Mouse (Mus musculus) kidney, adult 9 months (tissue): ENCODE measurements around the gene Hist2h2ac.
A peak's percentile ranks its signal among the peaks of the same experiment; 100 is the strongest.
"Not testable (repeated sequence)": the region's sequence is repeated elsewhere in the genome, so short reads cannot be mapped to it uniquely, and the experiment has no call there.

Source experiments
- DNase-seq: peaks from one replicate; pipeline ENCODE4 v3.0.0; 2022

Hist2h2ac gene

GRCm38 (mm10) chr3:96226695-96227648, 6.3 kb upstream of the Hist2h2ac start:
- DNase-seq: no peak

DNA sequence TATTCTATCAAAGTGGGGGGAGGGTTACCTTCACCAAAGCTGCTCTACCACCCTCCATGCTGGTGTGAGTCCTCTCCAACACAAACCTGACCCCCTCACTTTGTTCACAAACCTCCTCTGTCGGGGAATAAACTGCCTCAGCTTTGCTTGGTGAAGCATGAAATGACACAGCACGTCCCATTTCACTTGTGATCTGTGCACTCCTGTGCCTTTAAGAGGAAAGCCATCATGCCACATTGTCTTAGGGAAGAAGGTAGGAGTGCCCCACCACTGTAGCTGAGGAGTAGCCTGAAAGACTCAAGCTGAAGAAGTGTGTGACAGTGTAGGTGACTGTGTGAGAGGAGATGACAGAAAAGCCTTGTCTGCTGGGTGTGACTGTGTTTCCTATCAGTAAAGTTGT, 4.7 kb upstream of the Hist2h2ac start:
- no peak for DNase-seq

GRCm38 (mm10) chr3:96222774-96223173, 2.1 kb upstream of the Hist2h2ac start:
- DNase-seq: no peak

DNA sequence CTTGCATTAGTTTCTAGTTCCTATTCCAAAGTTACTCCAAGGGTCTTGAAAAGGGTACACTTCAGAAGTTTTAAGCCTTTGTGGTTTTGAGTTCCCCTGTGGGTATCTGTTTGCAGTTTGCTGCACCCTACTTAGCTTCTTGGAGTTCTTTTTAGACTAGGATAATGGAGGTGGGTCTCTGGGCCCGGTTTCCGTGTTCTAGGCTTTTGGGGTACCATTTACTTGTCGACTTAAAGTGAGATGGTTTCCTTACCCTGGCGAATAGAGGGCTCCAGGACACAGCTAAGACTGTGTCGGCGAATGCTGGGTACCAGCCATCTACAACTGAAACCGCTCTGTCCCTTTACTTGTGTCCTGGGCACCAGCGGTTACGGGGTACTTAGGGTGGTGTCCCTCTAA, 959 bp upstream of the Hist2h2ac start:
- peak; percentile 33 for DNase-seq

DNA sequence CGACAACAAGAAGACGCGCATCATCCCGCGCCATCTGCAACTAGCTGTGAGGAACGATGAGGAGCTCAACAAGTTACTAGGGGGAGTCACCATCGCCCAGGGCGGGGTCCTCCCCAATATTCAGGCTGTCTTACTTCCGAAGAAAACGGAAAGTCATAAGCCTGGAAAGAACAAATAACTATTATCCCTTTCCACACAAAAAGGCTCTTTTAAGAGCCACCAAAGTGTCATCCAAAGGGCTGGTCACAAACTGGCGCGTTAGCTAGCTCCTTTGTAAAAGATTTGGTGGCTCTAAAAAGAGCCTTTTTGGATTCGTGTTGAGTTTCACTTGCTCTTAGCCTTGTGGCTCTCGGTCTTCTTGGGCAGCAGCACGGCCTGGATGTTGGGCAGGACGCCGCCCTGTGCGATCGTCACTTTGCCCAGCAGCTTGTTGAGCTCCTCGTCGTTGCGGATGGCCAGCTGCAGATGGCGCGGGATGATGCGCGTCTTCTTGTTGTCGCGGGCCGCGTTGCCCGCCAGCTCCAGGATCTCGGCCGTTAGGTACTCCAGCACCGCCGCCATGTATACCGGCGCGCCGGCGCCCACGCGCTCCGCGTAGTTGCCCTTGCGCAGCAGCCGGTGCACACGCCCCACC, 432 bp downstream of the Hist2h2ac start:
- DNase-seq: not testable (repeated sequence)

DNA sequence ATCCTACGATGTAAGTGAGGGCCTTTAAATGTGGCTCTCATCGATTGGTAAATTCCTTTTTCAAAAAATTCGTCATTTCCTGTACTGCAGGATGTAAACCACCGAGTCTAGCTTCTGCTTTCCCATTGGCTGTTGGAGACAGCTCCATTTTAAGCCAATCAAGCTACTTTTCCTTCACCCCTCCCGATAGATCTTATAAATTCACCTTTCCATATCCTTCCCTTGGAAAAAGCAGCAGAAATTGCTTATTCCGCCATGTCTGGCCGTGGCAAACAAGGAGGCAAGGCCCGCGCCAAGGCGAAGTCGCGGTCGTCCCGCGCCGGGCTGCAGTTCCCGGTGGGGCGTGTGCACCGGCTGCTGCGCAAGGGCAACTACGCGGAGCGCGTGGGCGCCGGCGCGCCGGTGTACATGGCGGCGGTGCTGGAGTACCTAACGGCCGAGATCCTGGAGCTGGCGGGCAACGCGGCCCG, 984 bp downstream of the Hist2h2ac start, which contains the start of the genes Bola1 and Hist2h2ab:
TSS of gene Bola1 (minus strand) at position 49 of the 470 bp plus-strand sequence.
TSS of gene Hist2h2ab (plus strand) at position 205 of the 470 bp plus-strand sequence.
- peak; percentile 92 for DNase-seq

DNA sequence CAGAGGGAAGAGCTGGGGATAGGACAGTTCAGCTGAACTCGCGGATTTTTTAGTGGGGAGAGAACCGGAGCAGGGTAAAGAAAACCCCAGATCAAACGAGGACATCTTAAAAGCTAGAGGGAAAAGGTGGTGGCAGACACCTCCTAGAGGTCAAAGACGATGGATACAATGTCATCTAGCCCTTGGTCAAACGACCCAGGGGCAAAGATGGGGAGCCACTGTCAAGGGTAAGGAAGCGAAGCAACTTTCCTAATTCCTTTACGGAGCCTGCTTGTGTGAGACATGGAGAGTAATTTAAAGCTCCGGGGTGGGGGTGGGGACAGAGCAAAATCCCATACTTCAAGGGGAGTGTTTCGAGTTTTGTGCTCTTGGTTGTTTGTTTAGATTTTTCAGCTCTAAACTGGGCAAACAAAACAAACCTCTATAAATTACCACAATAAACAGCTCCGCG, 1.5 kb downstream of the Hist2h2ac start:
- peak; percentile 53 for DNase-seq

- no peak for DNase-seq
Measured at GRCm38 (mm10) chr3:96209242-96209641, 11.4 kb downstream of the Hist2h2ac start.

DNA sequence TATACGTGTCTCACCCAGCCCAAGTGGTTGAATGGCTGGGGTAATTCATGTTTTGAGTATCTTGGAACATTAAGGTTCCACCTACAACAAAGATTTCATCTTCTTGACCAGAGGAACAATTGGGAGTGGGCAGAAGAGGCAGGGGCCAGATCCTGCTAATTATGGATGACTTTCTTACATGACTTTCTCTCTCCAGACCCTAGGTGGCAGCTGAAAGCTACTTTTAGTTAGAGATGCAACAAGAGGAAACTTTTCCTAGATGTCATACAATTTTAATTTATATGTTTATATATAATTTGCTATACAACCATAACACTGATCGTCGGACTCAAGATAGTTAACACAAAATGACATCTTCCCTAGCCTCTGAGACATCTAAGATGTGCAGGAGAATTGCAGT, 12.9 kb downstream of the Hist2h2ac start:
- no peak for DNase-seq

DNA sequence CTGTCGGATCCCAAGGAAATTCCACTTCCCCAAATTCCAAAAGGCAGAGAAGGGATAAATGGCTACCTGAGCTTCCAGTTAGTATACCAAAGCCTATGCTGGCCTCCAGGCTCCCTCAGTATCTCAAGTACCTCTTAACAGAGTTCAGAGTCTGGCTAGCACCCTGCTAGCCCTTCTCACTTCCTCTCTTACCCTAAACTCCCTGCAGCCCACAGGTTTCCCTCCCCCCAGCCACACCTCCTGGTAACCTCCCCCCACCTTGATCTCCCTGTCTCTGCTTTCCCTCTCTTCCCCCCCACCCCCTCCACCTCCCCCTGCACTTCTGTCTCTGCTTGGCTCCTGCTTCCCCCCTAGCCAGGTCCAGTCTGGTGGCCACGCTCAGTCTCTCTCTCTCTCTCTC, 20.9 kb downstream of the Hist2h2ac start:
- DNase-seq: no peak

DNA sequence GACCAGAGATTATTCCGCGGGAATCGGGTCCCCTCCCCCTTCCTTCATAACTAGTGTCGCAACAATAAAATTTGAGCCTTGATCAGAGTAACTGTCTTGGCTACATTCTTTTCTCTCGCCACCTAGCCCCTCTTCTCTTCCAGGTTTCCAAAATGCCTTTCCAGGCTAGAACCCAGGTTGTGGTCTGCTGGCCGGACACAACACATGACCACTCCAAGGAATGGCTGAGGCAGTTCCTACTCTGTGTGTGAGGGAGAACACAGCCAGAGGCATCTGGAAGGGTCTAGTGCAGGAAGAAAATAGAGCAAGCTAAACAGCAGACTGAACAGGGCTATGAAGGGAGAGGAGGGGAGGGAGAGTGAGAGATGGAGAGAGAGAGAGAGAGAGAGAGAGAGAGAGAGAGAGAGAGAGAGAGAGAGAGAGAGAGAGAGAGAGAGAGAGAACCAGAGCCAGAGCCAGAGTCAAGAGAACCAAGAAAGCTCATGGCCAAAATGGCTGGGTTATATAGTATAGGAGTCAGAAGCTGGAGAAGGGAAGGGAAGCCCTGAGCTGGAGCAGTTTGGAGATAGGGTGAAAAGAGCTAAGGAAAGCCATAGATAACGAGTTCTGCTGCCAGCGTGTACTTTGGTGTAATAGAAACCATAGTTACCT, 22.0 kb downstream of the Hist2h2ac start:
- not testable (repeated sequence) for DNase-seq

DNA sequence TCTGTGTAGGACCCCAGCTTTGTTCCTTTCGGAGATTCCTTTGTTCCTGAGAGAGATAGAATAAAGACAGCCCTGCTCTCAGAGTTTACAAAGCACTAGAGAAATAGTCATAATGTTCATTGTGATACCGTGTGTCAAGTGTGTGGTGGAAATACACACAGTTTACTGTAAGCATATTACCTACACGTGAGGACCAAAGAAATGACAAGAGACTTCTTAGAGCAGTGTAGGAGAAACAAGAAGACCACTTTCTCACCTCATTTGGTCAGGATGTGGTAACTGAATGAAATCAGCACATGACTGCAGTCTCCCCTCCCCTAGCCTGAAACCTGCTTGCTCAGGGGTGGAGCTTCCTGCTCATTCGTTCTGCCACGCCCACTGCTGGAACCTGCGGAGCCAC, 22.5 kb downstream of the Hist2h2ac start:
- DNase-seq: peak; percentile 59

DNA sequence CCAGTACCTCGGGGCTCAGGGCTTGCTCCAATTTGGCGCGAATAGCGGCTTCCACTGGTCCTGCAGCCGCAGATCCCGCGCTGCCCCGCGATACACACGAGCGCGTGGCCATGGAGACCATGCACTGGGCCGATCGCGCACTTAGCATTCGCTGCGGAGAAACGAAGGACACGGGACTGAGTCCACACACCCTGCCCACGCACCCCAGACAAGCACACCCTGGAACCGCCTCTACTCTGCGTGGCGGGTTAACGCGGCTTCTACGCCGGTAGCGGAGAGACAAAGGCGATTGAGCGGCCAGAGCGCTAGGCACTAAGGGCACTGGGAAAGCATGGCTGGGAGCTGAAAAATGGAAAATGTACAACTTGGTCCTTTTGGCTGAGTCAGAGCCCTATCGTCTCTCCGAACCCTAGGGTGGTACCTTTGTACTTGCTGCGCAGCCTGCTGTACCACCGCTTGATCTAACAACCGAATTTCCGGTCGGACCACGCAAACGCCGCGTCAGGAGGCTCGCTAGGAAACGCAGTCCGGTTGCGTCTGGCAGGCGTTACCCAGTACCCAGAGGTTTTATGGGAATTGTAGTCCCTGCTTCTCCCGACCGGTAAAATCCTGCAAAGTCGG, 23.4 kb downstream of the Hist2h2ac start:
- peak; percentile 93 for DNase-seq

DNA sequence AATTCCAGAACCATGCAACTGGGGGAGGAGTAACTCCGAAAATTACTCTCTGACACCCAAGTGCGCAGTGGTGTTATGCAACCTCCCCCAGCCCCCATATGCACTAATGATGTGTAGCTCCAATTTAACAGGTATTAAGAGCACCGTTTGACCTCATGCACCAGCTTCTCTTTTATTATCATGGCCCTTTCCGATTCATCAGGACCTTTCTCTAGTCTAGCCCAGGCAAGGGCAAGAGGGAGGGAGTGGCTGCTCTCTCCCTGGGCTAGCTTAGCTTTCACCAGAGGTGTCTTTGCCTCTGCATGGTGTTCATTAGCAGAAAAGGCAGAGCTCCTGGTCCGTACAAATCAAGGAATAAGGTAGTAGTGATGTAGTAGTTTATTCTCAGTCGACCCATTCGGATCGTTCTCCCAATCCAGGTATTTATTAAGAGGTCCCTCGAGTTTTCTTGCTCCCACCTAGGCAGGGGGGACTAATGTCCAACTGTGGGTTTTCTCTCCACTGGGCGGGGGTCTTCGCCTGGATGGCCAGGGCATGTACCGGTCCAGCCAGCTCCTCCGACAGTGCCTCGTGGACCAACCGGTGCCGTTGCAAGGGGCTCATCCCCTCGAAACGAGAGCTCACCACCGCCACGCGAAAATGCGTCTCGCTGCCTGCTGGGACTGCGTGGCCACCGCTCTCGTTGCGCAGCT, 24.1 kb downstream of the Hist2h2ac start:
- no peak for DNase-seq

DNA sequence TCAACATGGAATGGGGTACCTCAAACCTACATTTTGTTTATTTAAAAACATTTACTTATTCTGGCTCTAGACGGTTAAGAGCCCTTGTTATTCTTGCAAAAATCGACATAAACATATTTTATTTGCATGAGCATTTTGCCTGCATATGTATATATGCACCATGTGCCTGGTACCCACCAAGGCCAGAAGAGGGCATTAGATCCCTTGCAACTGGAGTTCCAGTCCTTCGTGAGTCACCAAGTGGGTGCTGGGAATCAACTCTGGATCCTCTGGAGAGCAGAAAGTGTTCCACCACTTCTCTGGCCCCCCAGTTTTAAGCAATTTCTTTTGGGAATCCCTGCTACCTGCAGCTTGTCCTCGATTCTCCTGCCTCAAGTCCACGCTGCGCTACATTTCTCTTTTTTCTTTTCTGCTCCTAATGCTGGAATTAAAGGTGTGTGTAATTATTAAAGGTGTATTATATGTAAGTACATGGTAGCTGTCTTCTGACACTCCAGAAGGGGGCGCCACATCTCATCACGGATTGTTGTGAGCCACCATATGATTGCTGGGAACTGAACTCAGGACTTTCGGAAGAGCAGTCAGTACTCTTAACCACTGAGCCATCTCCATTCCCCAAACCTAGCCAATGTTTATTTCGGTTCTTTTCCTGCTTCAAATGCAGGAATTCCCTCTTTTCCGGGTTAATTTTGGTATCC, 24.9 kb downstream of the Hist2h2ac start:
- no peak for DNase-seq

- no peak for DNase-seq
Measured at GRCm38 (mm10) chr3:96194966-96195365, 25.7 kb downstream of the Hist2h2ac start.

GRCm38 (mm10) chr3:96192977-96193376, 27.7 kb downstream of the Hist2h2ac start:
- DNase-seq: no peak

- no peak for DNase-seq
Measured at GRCm38 (mm10) chr3:96182382-96182776, 38.3 kb downstream of the Hist2h2ac start.

GRCm38 (mm10) chr3:96181510-96182381, 38.9 kb downstream of the Hist2h2ac start:
- no peak for DNase-seq

- no peak for DNase-seq
Measured at GRCm38 (mm10) chr3:96180727-96181477, 39.8 kb downstream of the Hist2h2ac start, which contains the start of gene Sv2a. Sv2a (plus strand) TSS chr3:96181151.
